Mouse (Mus musculus): ENCODE results near the gene Msi2. TPM values are rescaled to one million over a fixed set of nuclear protein-coding genes. Genes with fewer than 3 reads are reported as not detected.

Msi2 gene
- polyA plus RNA-seq, 1 experiment from 2014 or later: 3.9 TPM

- Histone ChIP-seq H3K36me3 (peaks cover 28% of the 10 kb centered on the region), H3K4me1 (replicated peaks) (peaks cover 27% of the 10 kb centered on the region), H3K9me3 (replicated peaks) (no peaks in the 10 kb centered on the region), H3K4me3 (replicated peaks) (no peak overlapping the region), H3K4me2 (no peak overlapping the region), H3K27ac (no peak overlapping the region), H3K9ac (no peak overlapping the region), H3K27me3 (no peaks in the 10 kb centered on the region)
- ATAC-seq (ENCODE audit: low read depth) (no peak), DNase-seq (no peak)
- whole genome bisulfite sequencing (ENCODE audit: insufficient replicate concordance): 58% methylated on average over 9 of the region's 9 CpGs
These were observed 44.2 kb downstream of the Msi2 start for GRCm38 (mm10) chr11:88674075-88674474.

GRCm38 (mm10) chr11:88670925-88671324 lies 47.4 kb downstream of the Msi2 start:
- Histone ChIP-seq H3K4me2 (no peak overlapping the region), H3K4me3 (replicated peaks) (no peak overlapping the region), H3K27ac (no peak overlapping the region), H3K4me1 (replicated peaks) (peaks cover 31% of the 10 kb centered on the region), H3K9me3 (replicated peaks) (no peaks in the 10 kb centered on the region), H3K36me3 (peaks cover 31% of the 10 kb centered on the region), H3K27me3 (no peaks in the 10 kb centered on the region), H3K9ac (no peak overlapping the region)
- ATAC-seq (ENCODE audit: low read depth): no peak
- no peak for DNase-seq
- WGBS (ENCODE audit: insufficient replicate concordance): 84% methylated on average over 5 of the region's 5 CpGs

GRCm38 (mm10) chr11:88669106-88669505 lies 49.2 kb downstream of the Msi2 start:
- no peak for DNase-seq
- Histone ChIP-seq H3K27ac (no peak overlapping the region), H3K36me3 (peaks cover 30% of the 10 kb centered on the region), H3K27me3 (no peaks in the 10 kb centered on the region), H3K4me3 (replicated peaks) (no peak overlapping the region), H3K4me1 (replicated peaks) (peaks cover 14% of the 10 kb centered on the region; the same call in 1 of the 2 replicates), H3K9ac (no peak overlapping the region), H3K4me2 (no peak overlapping the region), H3K9me3 (replicated peaks) (no peaks in the 10 kb centered on the region)
- ATAC-seq (ENCODE audit: low read depth): no peak
- 80% methylated on average over 7 of the region's 7 CpGs for WGBS (ENCODE audit: insufficient replicate concordance)

GRCm38 (mm10) chr11:88668345-88668744 lies 50.0 kb downstream of the Msi2 start:
- H3K4me3 ChIP-seq (replicated peaks): no peak overlapping the region
- H3K9ac ChIP-seq: no peak overlapping the region
- H3K27ac ChIP-seq: no peak overlapping the region
- DNase-seq (no peak), ATAC-seq (ENCODE audit: low read depth) (no peak)
- H3K27me3 ChIP-seq: no peaks in the 10 kb centered on the region
- H3K9me3 ChIP-seq (replicated peaks): no peaks in the 10 kb centered on the region
- H3K4me1 ChIP-seq (replicated peaks): peaks cover 14% of the 10 kb centered on the region; the same call in 1 of the 2 replicates
- no peak overlapping the region for H3K4me2 ChIP-seq
- WGBS (ENCODE audit: insufficient replicate concordance): 83% methylated on average over 14 of the region's 14 CpGs
- H3K36me3 ChIP-seq: peaks cover 30% of the 10 kb centered on the region

- no peak overlapping the region for H3K9ac ChIP-seq
- no peak for ATAC-seq (ENCODE audit: low read depth)
- no peak overlapping the region for H3K4me3 ChIP-seq (replicated peaks)
- WGBS (ENCODE audit: insufficient replicate concordance): 87% methylated on average over 15 of the region's 15 CpGs
- no peak overlapping the region for H3K27ac ChIP-seq
- H3K4me1 ChIP-seq (replicated peaks): peaks cover 27% of the 10 kb centered on the region
- no peaks in the 10 kb centered on the region for H3K9me3 ChIP-seq (replicated peaks)
- no peak for DNase-seq
- peaks cover 17% of the 10 kb centered on the region for H3K36me3 ChIP-seq
- H3K4me2 ChIP-seq: no peak overlapping the region
- no peaks in the 10 kb centered on the region for H3K27me3 ChIP-seq
These were observed 52.5 kb downstream of the Msi2 start for GRCm38 (mm10) chr11:88665799-88666198.

GRCm38 (mm10) chr11:88661444-88662180 lies 56.7 kb downstream of the Msi2 start:
- peaks cover 25% of the 10 kb centered on the region for H3K4me1 ChIP-seq (replicated peaks)
- WGBS (ENCODE audit: insufficient replicate concordance): 68% methylated on average over 11 of the region's 11 CpGs

GRCm38 (mm10) chr11:88660404-88660803 lies 57.9 kb downstream of the Msi2 start:
- DNase-seq (no peak), ATAC-seq (ENCODE audit: low read depth) (no peak)
- H3K4me1 ChIP-seq (replicated peaks): peaks cover 18% of the 10 kb centered on the region
- H3K9ac ChIP-seq: no peak overlapping the region
- no peak overlapping the region for H3K4me2 ChIP-seq
- H3K27me3 ChIP-seq: no peaks in the 10 kb centered on the region
- no peak overlapping the region for H3K27ac ChIP-seq
- 66% methylated on average over 9 of the region's 9 CpGs for WGBS (ENCODE audit: insufficient replicate concordance)
- H3K4me3 ChIP-seq (replicated peaks): no peak overlapping the region
- H3K9me3 ChIP-seq (replicated peaks): no peaks in the 10 kb centered on the region
- H3K36me3 ChIP-seq: peaks cover 8% of the 10 kb centered on the region

More at GRCm38 (mm10) chr11:88661444-88662180, 56.7 kb downstream of the Msi2 start:
- Histone ChIP-seq H3K27me3 (no peaks in the 10 kb centered on the region), H3K36me3 (peaks cover 8% of the 10 kb centered on the region), H3K4me3 (replicated peaks) (no peak overlapping the region), H3K9ac (no peak overlapping the region), H3K9me3 (replicated peaks) (no peaks in the 10 kb centered on the region), H3K4me2 (no peak overlapping the region), H3K27ac (0 out of 2 replicates have a peak overlapping the region, but pooled peaks have one; percentile 8)
- ATAC-seq (ENCODE audit: low read depth) (0 out of 2 replicates have a peak, but pooled peaks have one; percentile 30), DNase-seq (no peak)

GRCm38 (mm10) chr11:88658926-88659325 lies 59.4 kb downstream of the Msi2 start:
- peaks cover 18% of the 10 kb centered on the region for H3K4me1 ChIP-seq (replicated peaks)
- ATAC-seq (ENCODE audit: low read depth): no peak
- 74% methylated on average over 5 of the region's 5 CpGs for WGBS (ENCODE audit: insufficient replicate concordance)

GRCm38 (mm10) chr11:88655786-88656185 lies 62.5 kb downstream of the Msi2 start:
- Histone ChIP-seq H3K27me3 (no peaks in the 10 kb centered on the region), H3K9me3 (replicated peaks) (no peaks in the 10 kb centered on the region), H3K36me3 (peaks cover 6% of the 10 kb centered on the region; the same call in 1 of the 2 replicates), H3K4me3 (replicated peaks) (no peak overlapping the region), H3K4me2 (no peak overlapping the region), H3K9ac (no peak overlapping the region), H3K27ac (no peak overlapping the region), H3K4me1 (replicated peaks) (peaks cover 5% of the 10 kb centered on the region; the same call in 1 of the 2 replicates)
- ATAC-seq (ENCODE audit: low read depth) (no peak), DNase-seq (no peak)
- 86% methylated on average over 8 of the region's 8 CpGs for WGBS (ENCODE audit: insufficient replicate concordance)

More at GRCm38 (mm10) chr11:88658926-88659325, 59.4 kb downstream of the Msi2 start:
- H3K27me3 ChIP-seq: no peaks in the 10 kb centered on the region
- H3K9me3 ChIP-seq (replicated peaks): no peaks in the 10 kb centered on the region
- H3K27ac ChIP-seq: no peak overlapping the region
- no peak overlapping the region for H3K4me2 ChIP-seq
- no peak for DNase-seq
- peaks cover 6% of the 10 kb centered on the region; the same call in 1 of the 2 replicates for H3K36me3 ChIP-seq
- H3K9ac ChIP-seq: no peak overlapping the region
- H3K4me3 ChIP-seq (replicated peaks): no peak overlapping the region

GRCm38 (mm10) chr11:88655214-88655566 lies 63.1 kb downstream of the Msi2 start:
- Histone ChIP-seq H3K4me2 (no peak overlapping the region), H3K27ac (no peak overlapping the region), H3K9ac (no peak overlapping the region), H3K4me1 (replicated peaks) (no peaks in the 10 kb centered on the region), H3K4me3 (replicated peaks) (no peak overlapping the region), H3K9me3 (replicated peaks) (no peaks in the 10 kb centered on the region), H3K36me3 (peaks cover 6% of the 10 kb centered on the region; the same call in 1 of the 2 replicates), H3K27me3 (no peaks in the 10 kb centered on the region)
- ATAC-seq (ENCODE audit: low read depth) (no peak), DNase-seq (no peak)
- whole genome bisulfite sequencing (ENCODE audit: insufficient replicate concordance): 72% methylated on average over 3 of the region's 3 CpGs

GRCm38 (mm10) chr11:88654391-88655213 lies 63.7 kb downstream of the Msi2 start:
- 73% methylated on average over 18 of the region's 18 CpGs for WGBS (ENCODE audit: insufficient replicate concordance)
- H3K4me2 ChIP-seq: no peak overlapping the region
- no peaks in the 10 kb centered on the region for H3K4me1 ChIP-seq (replicated peaks)
- H3K4me3 ChIP-seq (replicated peaks): no peak overlapping the region
- no peaks in the 10 kb centered on the region for H3K27me3 ChIP-seq
- H3K27ac ChIP-seq: no peak overlapping the region
- DNase-seq (no peak), ATAC-seq (ENCODE audit: low read depth) (peak; percentile 58)
- H3K9me3 ChIP-seq (replicated peaks): no peaks in the 10 kb centered on the region
- H3K36me3 ChIP-seq: peaks cover 6% of the 10 kb centered on the region; the same call in 1 of the 2 replicates
- no peak overlapping the region for H3K9ac ChIP-seq
